Mouse (Mus musculus) neural tube, embryonic 14.5 days (tissue): Measurements from ENCODE around the gene Itga3. TPM values are rescaled to one million over a fixed set of nuclear protein-coding genes. Genes with fewer than 3 reads are reported as not detected.

Experiments used
- ATAC-seq: fragments of 200-750 bp; cut with Nextera tagmentation; 2 replicates; pipeline ENCODE4 v1.8.0; 2017; ENCODE audit warnings: low read depth, mild to moderate bottlenecking, moderate TSS enrichment, moderate library complexity
- H3K27ac ChIP-seq: fragments of 300-500 bp; sonication (generic); 2 replicates; pipeline ENCODE4 v1.5.1; 2014; ENCODE audit warnings: low read depth, mild to moderate bottlenecking, control low read depth, low read length, moderate library complexity, mixed read lengths
- H3K27me3 ChIP-seq: fragments of 300-500 bp; sonication (generic); 2 replicates; pipeline ENCODE4 v1.6.1; 2014; ENCODE audit warnings: low read length; ENCODE audit not compliant: control insufficient read depth, insufficient read depth
- H3K36me3 ChIP-seq: fragments of 300-500 bp; sonication (generic); 2 replicates; pipeline ENCODE4 v1.6.1; 2014; ENCODE audit warnings: low read length, mixed read lengths; ENCODE audit not compliant: control insufficient read depth, insufficient read depth
- H3K4me1 ChIP-seq: fragments of 300-500 bp; sonication (generic); 2 replicates; pipeline ENCODE4 v1.6.1; 2014; ENCODE audit warnings: low read length; ENCODE audit not compliant: control insufficient read depth, insufficient read depth
- H3K4me2 ChIP-seq: fragments of 300-500 bp; sonication (generic); 2 replicates; pipeline ENCODE4 v1.6.1; 2014; ENCODE audit warnings: mild to moderate bottlenecking, low read depth, low read length, control low read depth
- H3K4me3 ChIP-seq: fragments of 300-500 bp; sonication (generic); 2 replicates; pipeline ENCODE4 v1.5.1; 2014; ENCODE audit warnings: low read depth, low read length, control low read depth, mixed read lengths
- H3K9ac ChIP-seq: fragments of 300-500 bp; sonication (generic); replicated peaks from 2 replicates; pipeline ENCODE4 v1.6.1; 2014; ENCODE audit warnings: low read depth, mild to moderate bottlenecking, control low read depth, low read length, mixed read lengths
- H3K9me3 ChIP-seq: fragments of 300-500 bp; sonication (generic); 2 replicates; pipeline ENCODE4 v1.6.1; 2016; ENCODE audit warnings: low read length; ENCODE audit not compliant: control insufficient read depth
- WGBS: fragments of 180-500 bp; shearing (Covaris S2); extraction: QIAGEN DNeasy Blood & Tissue Kit; methylation state at CpG from one replicate; pipeline ENCODE4 v1.1.7; 2014; 5-methylcytosine and 5-hydroxymethylcytosine counted together
- polyA plus RNA-seq: library from polyadenylated mRNA; unstranded; fragments of >200 nt; fragmentation: Nextera tagmentation; extraction: Ambion mirVana; gene quantifications from 2 replicates; pipeline ENCODE4 v1.2.1, GENCODE M21; 2014

Itga3 gene
- polyA plus RNA-seq, 1 experiment from 2014 or later = 13.8 TPM

DNA sequence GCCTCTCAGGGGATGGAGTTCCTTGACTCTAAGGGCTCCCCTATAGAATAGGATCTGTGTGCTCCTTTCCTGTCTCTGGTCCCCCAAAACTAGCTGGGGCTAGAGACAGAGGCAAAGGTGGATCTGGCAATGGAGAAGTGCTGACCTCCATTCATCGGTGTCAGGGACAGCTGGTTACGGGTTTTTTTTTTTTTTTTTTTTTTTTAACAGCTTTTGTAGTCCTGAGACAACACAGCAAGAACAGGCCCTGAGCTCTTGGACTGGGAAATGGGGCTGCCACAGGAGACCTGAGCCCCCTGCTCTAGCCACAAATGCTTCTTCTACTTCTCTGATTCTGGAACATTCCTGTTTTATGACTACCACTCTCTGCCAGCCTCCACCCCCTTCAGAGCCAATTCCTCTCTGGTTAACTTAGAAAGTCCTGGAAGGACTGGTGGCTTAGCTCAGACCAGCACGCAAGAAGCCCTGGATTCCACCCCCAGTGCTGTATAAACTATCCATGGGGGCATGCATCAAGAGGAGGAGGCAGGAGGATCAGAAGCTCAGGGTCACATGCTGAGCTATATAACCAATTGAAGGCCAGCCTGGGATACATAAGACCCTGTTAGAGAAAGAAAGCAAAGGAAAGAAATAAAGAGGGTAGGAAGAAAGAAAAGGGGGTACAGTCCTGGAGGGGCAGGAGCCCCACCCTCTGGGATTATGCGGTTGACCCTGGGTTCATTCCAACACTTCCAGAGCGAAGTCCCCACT, 21.9 kb upstream of the Itga3 start:
- no peak overlapping the region for H3K4me3 ChIP-seq
- no peak overlapping the region for H3K27ac ChIP-seq
- ATAC-seq = no peak
- H3K4me1 ChIP-seq = 0 out of 2 replicates have a peak, but pooled peaks cover 2% of the 10 kb centered on the region
- no peaks in the 10 kb centered on the region for H3K36me3 ChIP-seq
- WGBS = 80% methylated on average over 5 of the region's 5 CpGs
- H3K27me3 ChIP-seq = no peaks in the 10 kb centered on the region
- no peak overlapping the region for H3K9ac ChIP-seq
- H3K4me2 ChIP-seq = no peak overlapping the region
- no peaks in the 10 kb centered on the region for H3K9me3 ChIP-seq

DNA sequence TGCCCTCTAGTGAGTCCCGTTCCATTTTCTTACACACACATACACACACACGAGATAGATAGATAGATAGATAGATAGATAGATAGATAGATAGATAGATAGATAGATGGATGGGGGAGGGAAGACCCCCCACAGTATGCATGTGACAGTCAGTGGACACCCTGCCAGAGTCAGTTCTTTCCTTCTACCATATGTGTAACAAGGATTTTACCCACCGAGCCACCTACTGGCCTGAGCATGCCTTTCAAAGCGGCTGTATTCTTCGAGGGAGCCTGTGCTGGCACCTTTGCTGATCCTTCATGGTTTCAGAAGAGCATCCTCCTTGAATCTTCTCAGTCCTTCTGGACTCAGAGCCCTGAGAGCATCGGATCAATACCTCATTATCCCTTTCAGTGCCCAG, 21.3 kb upstream of the Itga3 start:
- no peaks in the 10 kb centered on the region for H3K27me3 ChIP-seq
- no peaks in the 10 kb centered on the region for H3K36me3 ChIP-seq
- H3K4me3 ChIP-seq = no peak overlapping the region
- no peak overlapping the region for H3K27ac ChIP-seq
- H3K4me1 ChIP-seq = 0 out of 2 replicates have a peak, but pooled peaks cover 2% of the 10 kb centered on the region
- 55% methylated on average over 6 of the region's 6 CpGs for WGBS
- no peaks in the 10 kb centered on the region for H3K9me3 ChIP-seq
- no peak for ATAC-seq
- H3K9ac ChIP-seq = no peak overlapping the region
- H3K4me2 ChIP-seq = no peak overlapping the region

DNA sequence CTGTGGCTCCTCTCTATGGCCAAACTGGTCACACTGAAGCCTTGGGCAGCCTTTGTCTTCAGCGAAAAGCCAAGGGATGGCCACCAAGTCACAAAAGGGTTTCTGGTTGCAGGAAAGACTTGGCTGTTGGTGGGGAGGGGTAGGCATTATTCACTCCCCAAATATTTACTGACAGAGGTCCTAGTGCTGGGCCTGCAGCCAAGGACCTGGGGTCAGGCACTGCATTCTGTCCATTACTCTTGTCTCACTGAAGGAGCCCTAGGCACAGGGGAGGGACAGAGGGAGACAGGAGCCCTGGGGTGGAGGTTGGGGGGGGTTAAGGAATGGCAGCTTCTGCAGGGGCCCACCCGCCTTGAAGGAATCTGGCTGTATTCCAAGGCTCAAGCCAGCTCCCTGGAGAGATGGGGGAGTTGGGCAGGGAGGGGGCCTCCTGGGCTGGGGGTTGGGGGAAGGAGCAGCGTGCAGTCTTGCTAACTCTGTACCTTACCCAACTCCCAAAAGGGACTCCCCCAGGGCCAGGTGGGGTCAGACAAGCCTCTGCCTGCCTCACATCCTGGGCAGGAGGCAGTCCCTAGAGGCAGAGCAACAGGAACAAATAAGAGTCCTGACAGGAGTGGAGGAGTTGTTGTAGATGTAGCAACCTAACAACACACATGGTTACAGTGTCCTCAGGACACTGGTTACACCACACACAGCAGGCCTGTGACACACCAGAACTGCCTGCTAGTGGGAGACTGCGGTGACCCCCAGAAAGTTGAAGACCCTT, 20.2 kb upstream of the Itga3 start:
- Histone ChIP-seq H3K4me3 (no peak overlapping the region), H3K9ac (no peak overlapping the region), H3K27ac (no peak overlapping the region), H3K9me3 (no peaks in the 10 kb centered on the region), H3K4me1 (0 out of 2 replicates have a peak, but pooled peaks cover 2% of the 10 kb centered on the region), H3K27me3 (no peaks in the 10 kb centered on the region), H3K36me3 (no peaks in the 10 kb centered on the region), H3K4me2 (no peak overlapping the region)
- 42% methylated on average over 4 of the region's 4 CpGs for WGBS
- no peak for ATAC-seq

DNA sequence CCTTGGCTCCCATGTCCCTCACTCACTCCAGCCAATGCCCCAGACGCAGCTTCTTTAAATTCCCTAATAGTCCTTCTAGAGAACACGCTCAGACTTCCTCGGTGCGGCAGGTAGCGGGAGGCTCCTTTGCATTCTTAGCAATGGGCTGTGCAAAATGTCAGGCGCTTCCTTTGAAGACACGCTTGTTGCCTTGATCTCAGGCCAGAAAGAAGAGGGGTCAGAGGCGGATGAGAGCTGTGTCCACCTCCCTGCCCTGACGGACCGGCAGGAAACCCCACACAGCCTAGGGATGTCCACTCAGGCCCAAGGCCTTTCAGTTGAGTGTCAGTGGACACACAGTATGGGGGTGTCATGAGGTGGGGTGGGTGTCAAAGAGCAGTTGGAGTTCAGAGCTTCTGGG, 19.0 kb upstream of the Itga3 start:
- Histone ChIP-seq H3K9ac (no peak overlapping the region), H3K9me3 (no peaks in the 10 kb centered on the region), H3K27ac (no peak overlapping the region), H3K4me2 (no peak overlapping the region), H3K4me1 (0 out of 2 replicates have a peak, but pooled peaks cover 2% of the 10 kb centered on the region), H3K36me3 (no peaks in the 10 kb centered on the region), H3K27me3 (no peaks in the 10 kb centered on the region), H3K4me3 (no peak overlapping the region)
- no peak for ATAC-seq
- 84% methylated on average over 10 of the region's 10 CpGs for WGBS

DNA sequence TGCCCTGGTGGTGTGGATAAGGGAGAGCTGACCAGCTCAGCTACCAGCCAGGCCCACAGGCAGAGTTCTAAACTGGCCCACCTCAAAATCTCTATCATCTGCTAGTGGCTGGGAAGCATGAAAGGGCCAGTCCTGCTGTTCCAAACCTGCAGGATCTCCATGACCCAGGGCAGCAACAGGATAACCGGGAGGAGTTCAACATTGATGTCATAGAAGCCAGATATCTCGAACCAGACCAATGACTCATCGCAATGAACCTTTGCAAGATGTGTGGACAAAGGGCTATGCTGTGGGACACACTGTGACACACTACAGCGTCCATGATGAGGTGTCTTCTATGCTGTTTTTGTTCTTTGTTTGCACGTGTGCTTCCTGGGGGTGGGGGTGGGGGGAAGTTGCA, 16.5 kb upstream of the Itga3 start:
- WGBS = 82% methylated on average over 5 of the region's 5 CpGs

DNA sequence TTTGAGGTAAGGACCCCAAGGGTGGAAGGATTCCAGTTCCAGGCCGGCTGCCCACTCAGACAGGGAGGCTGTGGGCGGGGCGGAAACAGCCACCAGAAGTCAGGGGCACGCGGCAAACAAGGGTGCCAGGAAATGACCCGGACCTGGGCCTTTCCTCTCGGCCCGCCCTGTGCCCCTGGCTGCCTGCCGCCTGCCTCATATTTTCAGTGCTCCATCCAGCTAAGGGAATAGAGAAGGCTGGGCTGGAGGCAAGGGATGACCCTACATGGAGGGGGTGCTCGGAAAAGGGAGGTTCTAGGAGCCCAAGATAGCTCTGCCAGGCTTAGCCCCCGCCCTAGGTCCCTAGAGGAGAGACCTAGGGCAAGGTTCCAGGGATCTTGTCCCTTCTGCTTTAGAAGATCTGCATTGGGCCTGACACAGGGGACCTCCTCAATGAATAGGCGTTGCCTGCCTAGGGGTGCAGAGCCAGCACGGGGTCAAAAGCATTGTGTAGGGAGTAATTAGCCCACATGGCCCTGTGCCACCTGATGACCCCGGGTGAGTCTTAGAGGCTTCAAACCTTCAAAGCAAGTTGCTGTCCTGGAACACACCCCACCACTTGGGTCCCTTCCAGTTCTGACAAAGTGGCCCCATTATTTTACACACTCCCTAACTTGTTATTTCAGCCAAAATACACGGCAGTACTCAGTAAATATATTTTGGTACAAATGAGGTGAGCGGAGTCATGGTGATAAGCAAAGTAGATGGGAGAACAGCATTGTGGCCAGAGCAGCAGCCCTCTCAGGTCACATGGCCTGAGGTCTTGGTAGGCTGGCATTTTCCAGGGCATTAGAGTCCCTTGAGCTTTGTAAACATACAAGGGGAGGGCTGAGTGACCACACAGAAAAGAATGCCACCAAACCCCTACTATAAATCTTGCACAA, 12.5 kb upstream of the Itga3 start:
- no peak overlapping the region for H3K4me2 ChIP-seq
- 68% methylated on average over 16 of the region's 16 CpGs for WGBS

More for the DNA sequence above, 16.5 kb upstream of the Itga3 start:
- no peak overlapping the region for H3K4me2 ChIP-seq
- 0 out of 2 replicates have a peak, but pooled peaks cover 2% of the 10 kb centered on the region for H3K4me1 ChIP-seq
- H3K4me3 ChIP-seq = no peak overlapping the region
- H3K27me3 ChIP-seq = no peaks in the 10 kb centered on the region
- no peaks in the 10 kb centered on the region for H3K36me3 ChIP-seq
- H3K9ac ChIP-seq = no peak overlapping the region
- ATAC-seq = no peak
- H3K27ac ChIP-seq = no peak overlapping the region
- H3K9me3 ChIP-seq = no peaks in the 10 kb centered on the region

DNA sequence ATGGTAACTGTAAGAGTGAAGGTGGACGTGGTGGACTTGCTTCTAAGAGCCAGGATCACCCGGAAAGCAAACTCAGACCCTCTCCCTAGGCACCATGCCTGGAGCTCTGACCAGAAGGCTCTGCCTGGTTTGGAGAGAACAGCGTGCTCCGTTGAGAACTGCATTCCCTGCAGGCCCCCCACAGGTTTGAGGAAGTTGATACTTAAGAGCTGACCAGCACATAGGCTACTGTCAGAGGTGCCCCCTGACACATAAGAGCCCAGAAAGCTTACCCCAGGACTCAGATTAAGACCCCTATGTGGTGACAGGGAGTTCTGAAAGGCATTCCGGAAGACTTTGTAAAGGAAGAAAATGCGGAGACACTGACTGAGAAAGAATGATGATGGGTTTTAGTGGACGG, 11.7 kb upstream of the Itga3 start:
- Histone ChIP-seq H3K4me1 (no peaks in the 10 kb centered on the region), H3K9me3 (no peaks in the 10 kb centered on the region), H3K9ac (no peak overlapping the region), H3K27me3 (no peaks in the 10 kb centered on the region), H3K27ac (no peak overlapping the region), H3K36me3 (no peaks in the 10 kb centered on the region), H3K4me3 (no peak overlapping the region), H3K4me2 (no peak overlapping the region)
- WGBS = 65% methylated on average over 7 of the region's 7 CpGs
- ATAC-seq = no peak

More for the DNA sequence above, 12.5 kb upstream of the Itga3 start:
- Histone ChIP-seq H3K27me3 (no peaks in the 10 kb centered on the region), H3K4me1 (no peaks in the 10 kb centered on the region), H3K9me3 (no peaks in the 10 kb centered on the region), H3K36me3 (no peaks in the 10 kb centered on the region), H3K4me3 (no peak overlapping the region), H3K27ac (no peak overlapping the region), H3K9ac (no peak overlapping the region)
- ATAC-seq = no peak

DNA sequence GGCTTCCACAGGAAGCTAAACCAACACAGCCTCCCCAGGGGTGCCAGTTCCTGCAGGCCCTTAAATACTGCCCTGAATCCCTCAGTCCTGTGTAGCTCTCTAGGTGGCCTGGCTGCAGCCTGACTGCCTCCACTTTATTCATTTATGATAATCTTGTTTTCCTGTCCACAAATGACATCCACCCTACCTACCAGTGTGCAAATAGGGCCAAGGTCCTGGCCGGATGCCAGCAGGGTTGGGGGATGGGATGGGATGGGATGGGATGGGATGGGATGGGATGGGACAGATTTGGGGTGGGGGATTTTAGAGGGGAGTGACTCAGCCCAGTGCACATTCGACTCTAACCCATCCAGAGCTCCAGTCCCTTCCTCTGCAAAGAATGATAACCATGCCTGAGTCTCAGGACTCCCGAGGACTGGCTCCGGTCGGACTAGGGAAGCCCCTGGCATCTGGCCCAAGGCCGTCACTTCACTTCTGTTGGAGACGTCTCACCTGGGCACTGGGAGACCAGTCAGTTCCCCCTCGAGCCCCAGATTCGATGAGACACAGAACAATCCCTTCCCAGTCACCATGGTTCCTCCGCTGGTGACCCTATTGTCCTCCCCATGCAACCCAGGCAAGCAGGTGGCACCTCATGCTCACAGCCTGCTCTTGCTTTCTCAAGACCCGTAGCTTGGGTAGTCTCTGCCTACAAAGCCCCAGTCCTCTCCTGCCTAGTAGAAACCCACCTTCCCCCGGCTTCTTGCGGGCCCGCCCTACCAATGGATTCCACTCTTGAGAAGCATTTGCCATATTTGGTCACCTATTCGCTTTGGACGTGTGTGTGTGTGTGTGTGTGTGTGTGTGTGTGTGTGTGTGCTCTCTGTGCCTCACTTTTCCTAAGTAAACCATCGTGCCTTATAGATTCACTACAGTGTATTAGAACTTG, 11.0 kb upstream of the Itga3 start:
- no peak for ATAC-seq
- 74% methylated on average over 17 of the region's 17 CpGs for WGBS

More for the DNA sequence above, 11.0 kb upstream of the Itga3 start:
- Histone ChIP-seq H3K4me1 (no peaks in the 10 kb centered on the region), H3K9me3 (no peaks in the 10 kb centered on the region), H3K36me3 (no peaks in the 10 kb centered on the region), H3K27ac (no peak overlapping the region), H3K27me3 (peaks cover under 1% of the 10 kb centered on the region; the same call in 1 of the 2 replicates), H3K4me3 (no peak overlapping the region), H3K4me2 (no peak overlapping the region), H3K9ac (no peak overlapping the region)
